Mouse (Mus musculus): Measurements from ENCODE around the gene Suz12. TPM values are rescaled to one million over a fixed set of nuclear protein-coding genes. Genes with fewer than 3 reads are reported as not detected.
"Not testable (repeated sequence)": the region's sequence is repeated elsewhere in the genome, so short reads cannot be mapped to it uniquely, and the experiment has no call there.

Suz12 gene
- total and polyA plus RNA-seq, 3 experiments, result 3.3 to 53.7 (median 37.6) TPM

- no peak for DNase-seq
These were observed 1.3 kb upstream of the Suz12 start for GRCm38 (mm10) chr11:79991600-79991999.

- DNase-seq, result no peak
These were observed 793 bp upstream of the Suz12 start for GRCm38 (mm10) chr11:79992035-79992591.

- no peak for DNase-seq
These were observed 707 bp downstream of the Suz12 start for GRCm38 (mm10) chr11:79993356-79994270.

- DNase-seq, result no peak
These were observed 1.5 kb downstream of the Suz12 start for GRCm38 (mm10) chr11:79994271-79994988.

GRCm38 (mm10) chr11:80016533-80016932 is 23.6 kb downstream of the Suz12 start:
- not testable (repeated sequence) for DNase-seq

- no peak for DNase-seq
These were observed 26.9 kb downstream of the Suz12 start for GRCm38 (mm10) chr11:80019792-80020191.

GRCm38 (mm10) chr11:80021306-80021705 is 28.4 kb downstream of the Suz12 start:
- DNase-seq, result no peak

GRCm38 (mm10) chr11:80037495-80037894 is 44.6 kb downstream of the Suz12 start:
- DNase-seq, result no peak

GRCm38 (mm10) chr11:80042615-80043418 is 49.9 kb downstream of the Suz12 start:
- DNase-seq, result peak; percentile 48

GRCm38 (mm10) chr11:80043419-80043817 is 50.5 kb downstream of the Suz12 start:
- DNase-seq, result no peak

- DNase-seq, result no peak
These were observed 54.0 kb downstream of the Suz12 start for GRCm38 (mm10) chr11:80046856-80047255.

GRCm38 (mm10) chr11:80050088-80050487 is 57.2 kb downstream of the Suz12 start:
- DNase-seq, result no peak

- DNase-seq, result no peak
These were observed 59.5 kb downstream of the Suz12 start for GRCm38 (mm10) chr11:80052456-80052855.

- DNase-seq, result no peak
These were observed 60.3 kb downstream of the Suz12 start for GRCm38 (mm10) chr11:80053171-80053570.

- DNase-seq, result no peak
These were observed 61.8 kb downstream of the Suz12 start for GRCm38 (mm10) chr11:80054659-80055058.

- no peak for DNase-seq
These were observed 63.2 kb downstream of the Suz12 start for GRCm38 (mm10) chr11:80056141-80056540.

- no peak for DNase-seq
These were observed 69.3 kb downstream of the Suz12 start for GRCm38 (mm10) chr11:80062159-80062558.

- not testable (repeated sequence) for DNase-seq
These were observed 73.5 kb downstream of the Suz12 start for GRCm38 (mm10) chr11:80066373-80066772.

- DNase-seq, result no peak
These were observed 74.7 kb downstream of the Suz12 start for GRCm38 (mm10) chr11:80067558-80067957.

- DNase-seq, result no peak
These were observed 76.9 kb downstream of the Suz12 start for GRCm38 (mm10) chr11:80069815-80070214.

- no peak for DNase-seq
These were observed 78.1 kb downstream of the Suz12 start for GRCm38 (mm10) chr11:80071039-80071438.

- no peak for DNase-seq
These were observed 79.5 kb downstream of the Suz12 start for GRCm38 (mm10) chr11:80072365-80072764.
